Mouse (Mus musculus): ENCODE results near the gene Krtap5-5.
"Not testable (repeated sequence)": the region's sequence is repeated elsewhere in the genome, so short reads cannot be mapped to it uniquely, and the experiment has no call there.

The Krtap5-5 gene

GRCm38 (mm10) chr7:142229871-142230270 lies at the start of gene Krtap5-5:
TSS of gene Krtap5-5 (minus strand) at chr7:142229971.
- DNase-seq (ENCODE audit: low read depth, low spot score), result peak; percentile 37

GRCm38 (mm10) chr7:142279291-142279690 lies 49.5 kb upstream of the Krtap5-5 start:
- DNase-seq (ENCODE audit: low read depth, low spot score), result peak; percentile 7

GRCm38 (mm10) chr7:142278183-142278582 lies 48.4 kb upstream of the Krtap5-5 start:
- peak; percentile 72 for DNase-seq (ENCODE audit: low read depth, low spot score)

GRCm38 (mm10) chr7:142274263-142274662 lies 44.5 kb upstream of the Krtap5-5 start, which contains the start of gene Gm4559:
TSS of gene Gm4559 (minus strand) at chr7:142274363.
- not testable (repeated sequence) for DNase-seq (ENCODE audit: low read depth, low spot score)

- DNase-seq (ENCODE audit: low read depth, low spot score), result not testable (repeated sequence)
These were observed 28.5 kb upstream of the Krtap5-5 start, which contains the start of gene Gm2431 for GRCm38 (mm10) chr7:142258254-142258653. TSS of gene Gm2431 (minus strand) at chr7:142258354.

- peak; percentile 53 for DNase-seq (ENCODE audit: low read depth, low spot score)
These were observed 25.7 kb upstream of the Krtap5-5 start for GRCm38 (mm10) chr7:142255517-142255916.

- peak; percentile 58 for DNase-seq (ENCODE audit: low read depth, low spot score)
These were observed 20.1 kb upstream of the Krtap5-5 start for GRCm38 (mm10) chr7:142249824-142250223.

- no peak for DNase-seq (ENCODE audit: low read depth, low spot score)
These were observed 11.2 kb upstream of the Krtap5-5 start, which contains the start of gene Gm40460 for GRCm38 (mm10) chr7:142240978-142241377. TSS of gene Gm40460 (minus strand) at chr7:142241078.

- DNase-seq (ENCODE audit: low read depth, low spot score), result no peak
These were observed 1.8 kb upstream of the Krtap5-5 start for GRCm38 (mm10) chr7:142231540-142231939.

GRCm38 (mm10) chr7:142224518-142224917 lies 5.3 kb downstream of the Krtap5-5 start:
- no peak for DNase-seq (ENCODE audit: low read depth, low spot score)

- not testable (repeated sequence) for DNase-seq (ENCODE audit: low read depth, low spot score)
These were observed 17.6 kb downstream of the Krtap5-5 start for GRCm38 (mm10) chr7:142212136-142212535.

- no peak for DNase-seq (ENCODE audit: low read depth, low spot score)
These were observed 18.2 kb downstream of the Krtap5-5 start, which contains the start of gene Gm7579 for GRCm38 (mm10) chr7:142211559-142211958. TSS of gene Gm7579 (plus strand) at chr7:142211859.

GRCm38 (mm10) chr7:142206891-142207290 lies 22.9 kb downstream of the Krtap5-5 start:
- not testable (repeated sequence) for DNase-seq (ENCODE audit: low read depth, low spot score)

GRCm38 (mm10) chr7:142205488-142205887 lies 24.3 kb downstream of the Krtap5-5 start:
- no peak for DNase-seq (ENCODE audit: low read depth, low spot score)

- no peak for DNase-seq (ENCODE audit: low read depth, low spot score)
These were observed 28.7 kb downstream of the Krtap5-5 start, which contains the start of gene Krtap5-3 for GRCm38 (mm10) chr7:142201064-142201463. TSS of gene Krtap5-3 (plus strand) at chr7:142201364.

GRCm38 (mm10) chr7:142198748-142199147 lies 31.0 kb downstream of the Krtap5-5 start:
- peak; percentile 27 for DNase-seq (ENCODE audit: low read depth, low spot score)

GRCm38 (mm10) chr7:142190289-142190688 lies 39.5 kb downstream of the Krtap5-5 start, which contains the start of gene Gm10153:
TSS of gene Gm10153 (minus strand) at chr7:142190389.
- no peak for DNase-seq (ENCODE audit: low read depth, low spot score)

GRCm38 (mm10) chr7:142188156-142188555 lies 41.6 kb downstream of the Krtap5-5 start:
- DNase-seq (ENCODE audit: low read depth, low spot score), result no peak

- DNase-seq (ENCODE audit: low read depth, low spot score), result no peak
These were observed 48.8 kb downstream of the Krtap5-5 start for GRCm38 (mm10) chr7:142181021-142181420.
